Mouse (Mus musculus) heart, embryonic 10.5 days (tissue): ENCODE data around the gene Kdr. TPM values are rescaled to one million over a fixed set of nuclear protein-coding genes. Genes with fewer than 3 reads are reported as not detected.
"Not testable (repeated sequence)": the region's sequence is repeated elsewhere in the genome, so short reads cannot be mapped to it uniquely, and the experiment has no call there.

Source experiments
- DNase-seq: peaks from one replicate; pipeline ENCODE4 v3.0.0-alpha.2; 2017; ENCODE audit warnings: low spot score
- H3K27ac ChIP-seq: fragments of 300-500 bp; sonication (generic); 2 replicates; pipeline ENCODE4 v1.5.1; 2016; ENCODE audit warnings: mild to moderate bottlenecking
- H3K27me3 ChIP-seq: fragments of 300-500 bp; sonication (generic); 2 replicates; pipeline ENCODE4 v1.6.1; 2016; ENCODE audit warnings: mild to moderate bottlenecking; ENCODE audit not compliant: poor library complexity, insufficient read depth, severe bottlenecking
- H3K36me3 ChIP-seq: fragments of 300-500 bp; sonication (generic); 2 replicates; pipeline ENCODE4 v1.6.1; 2016; ENCODE audit warnings: mild to moderate bottlenecking, moderate library complexity
- H3K4me1 ChIP-seq: fragments of 300-500 bp; sonication (generic); 2 replicates; pipeline ENCODE4 v1.6.1; 2016; ENCODE audit warnings: mild to moderate bottlenecking
- H3K4me3 ChIP-seq: fragments of 300-500 bp; sonication (generic); 2 replicates; pipeline ENCODE4 v1.5.1; 2016; ENCODE audit warnings: mild to moderate bottlenecking, moderate library complexity
- H3K9me3 ChIP-seq: fragments of 300-500 bp; sonication (generic); 2 replicates; pipeline ENCODE4 v1.6.1; 2016; ENCODE audit warnings: mild to moderate bottlenecking, moderate library complexity
- WGBS: fragments of 180-500 bp; shearing (Covaris S2); methylation state at CpG from one replicate; pipeline ENCODE4 v1.1.7; 2016; 5-methylcytosine and 5-hydroxymethylcytosine counted together
- polyA plus RNA-seq: library from polyadenylated mRNA; unstranded; fragments of >200 nt; fragmentation: Nextera tagmentation; extraction: Ambion mirVana; gene quantifications from 2 replicates; pipeline ENCODE4 v1.2.1, GENCODE M21; 2016

Kdr gene
- polyA plus RNA-seq, 1 experiment from 2014 or later, result 36.7 TPM

DNA sequence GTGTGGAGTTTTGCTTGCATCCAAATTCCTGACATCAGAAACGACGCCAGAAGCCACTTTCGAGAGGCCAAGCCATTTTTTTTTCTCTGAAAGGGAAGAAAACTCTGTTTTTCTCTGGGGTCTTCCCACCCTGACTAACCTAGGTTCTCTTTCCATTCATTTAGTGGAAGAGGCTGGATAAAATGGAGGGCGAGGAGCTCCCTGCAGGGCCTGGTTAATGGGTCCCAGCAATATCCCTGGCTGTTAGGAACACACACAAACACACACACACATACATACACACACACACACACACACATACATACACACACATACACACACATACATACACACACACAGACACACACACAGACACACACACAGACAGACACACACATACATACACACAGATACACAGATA is 46.8 kb downstream of the Kdr start:
- WGBS, result 87% methylated on average over 4 of the region's 4 CpGs

DNA sequence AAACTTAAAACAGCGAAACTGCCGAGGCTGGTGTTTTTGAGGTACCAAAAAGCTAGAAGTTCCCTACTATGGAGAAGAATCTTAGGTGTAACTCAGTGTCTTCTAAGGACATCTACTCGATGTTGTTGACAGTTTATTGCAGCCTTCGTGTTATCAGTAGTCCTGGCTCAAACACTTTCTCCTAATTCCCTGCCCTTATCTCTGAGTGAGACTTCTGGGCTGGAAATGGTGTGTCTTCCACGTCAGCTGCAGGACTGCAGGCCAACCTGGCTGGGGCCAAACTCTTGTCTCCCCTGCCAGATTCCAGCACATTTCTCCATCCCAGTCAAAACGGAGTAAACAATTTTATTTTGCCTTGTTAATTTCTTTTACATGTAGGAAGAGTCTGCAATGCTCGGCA is 48.3 kb downstream of the Kdr start:
- peaks cover 30% of the 10 kb centered on the region for H3K4me1 ChIP-seq
- no peak overlapping the region for H3K27ac ChIP-seq
- H3K9me3 ChIP-seq, result no peaks in the 10 kb centered on the region
- no peak overlapping the region for H3K4me3 ChIP-seq
- 34% methylated on average over 7 of the region's 7 CpGs for WGBS
- DNase-seq, result no peak
- H3K27me3 ChIP-seq, result no peaks in the 10 kb centered on the region
- H3K36me3 ChIP-seq, result peaks cover 5% of the 10 kb centered on the region; the same call in 1 of the 2 replicates

More for the DNA sequence above, 46.8 kb downstream of the Kdr start:
- H3K36me3 ChIP-seq, H3K9me3 ChIP-seq, DNase-seq, H3K4me3 ChIP-seq, H3K27me3 ChIP-seq: not testable (repeated sequence)
- H3K27ac ChIP-seq, result peak overlapping the region; percentile 29; the same call in 1 of the 2 replicates
- H3K4me1 ChIP-seq, result peaks cover 30% of the 10 kb centered on the region

DNA sequence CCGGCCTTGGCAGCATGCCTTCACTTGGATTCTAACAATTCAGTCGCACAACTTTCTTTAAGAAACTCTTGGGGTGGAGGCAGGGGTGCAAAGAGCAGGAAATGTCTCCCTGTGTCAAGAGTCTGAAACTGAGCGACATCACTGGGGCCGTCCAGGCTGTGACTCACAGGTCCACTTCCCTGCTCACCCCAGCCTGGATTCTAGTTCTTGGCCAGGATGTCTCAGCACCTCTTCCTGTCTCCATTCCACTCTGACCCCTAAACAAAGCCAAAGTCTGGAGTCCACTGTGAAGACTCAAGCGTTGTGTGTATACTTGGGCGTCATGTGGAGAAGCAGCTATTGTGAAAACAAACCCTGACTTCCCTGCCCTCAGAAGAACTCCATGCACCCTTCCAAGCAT is 55.6 kb downstream of the Kdr start:
- Histone ChIP-seq H3K4me1 (peaks cover 29% of the 10 kb centered on the region), H3K36me3 (no peaks in the 10 kb centered on the region), H3K4me3 (no peak overlapping the region), H3K27ac (no peak overlapping the region), H3K27me3 (no peaks in the 10 kb centered on the region), H3K9me3 (no peaks in the 10 kb centered on the region)
- WGBS, result 71% methylated on average over 6 of the region's 6 CpGs
- no peak for DNase-seq

DNA sequence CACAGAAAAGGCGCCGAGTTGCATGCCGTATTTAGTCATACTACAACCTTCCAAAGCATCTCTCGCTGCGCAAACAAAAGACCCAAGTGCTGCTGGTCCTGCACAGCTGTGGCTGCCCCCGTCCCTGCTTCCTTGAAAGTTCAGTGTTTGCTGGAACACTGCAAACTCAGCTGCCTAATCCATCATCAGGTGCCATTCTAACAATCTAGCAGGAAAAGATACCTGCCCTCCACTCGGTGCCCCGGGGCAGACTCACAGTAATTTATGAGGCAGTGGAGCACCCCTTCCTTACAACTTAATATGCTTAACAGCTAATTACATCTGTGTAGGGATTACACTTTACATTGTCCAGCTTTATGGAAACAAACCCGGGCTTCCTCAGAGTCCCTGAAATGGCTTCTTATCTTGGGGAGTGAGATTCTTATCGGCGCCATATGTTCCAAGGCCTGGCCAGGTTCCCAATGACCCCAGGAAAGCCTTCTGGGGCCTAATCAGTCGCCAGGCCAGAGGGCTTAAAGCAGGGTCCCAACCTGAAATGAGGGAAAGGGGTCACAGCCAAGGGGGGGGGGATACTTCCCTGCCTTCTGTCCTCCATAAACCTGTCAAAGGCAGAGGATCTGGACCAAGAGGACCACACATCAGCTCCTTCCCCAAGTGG is 56.4 kb downstream of the Kdr start:
- no peaks in the 10 kb centered on the region for H3K36me3 ChIP-seq
- H3K4me1 ChIP-seq, result peaks cover 29% of the 10 kb centered on the region
- no peaks in the 10 kb centered on the region for H3K9me3 ChIP-seq
- H3K4me3 ChIP-seq, result no peak overlapping the region
- 42% methylated on average over 12 of the region's 12 CpGs for WGBS
- no peak for DNase-seq
- 0 out of 2 replicates have a peak overlapping the region, but pooled peaks have one; percentile 3 for H3K27ac ChIP-seq
- H3K27me3 ChIP-seq, result no peaks in the 10 kb centered on the region

DNA sequence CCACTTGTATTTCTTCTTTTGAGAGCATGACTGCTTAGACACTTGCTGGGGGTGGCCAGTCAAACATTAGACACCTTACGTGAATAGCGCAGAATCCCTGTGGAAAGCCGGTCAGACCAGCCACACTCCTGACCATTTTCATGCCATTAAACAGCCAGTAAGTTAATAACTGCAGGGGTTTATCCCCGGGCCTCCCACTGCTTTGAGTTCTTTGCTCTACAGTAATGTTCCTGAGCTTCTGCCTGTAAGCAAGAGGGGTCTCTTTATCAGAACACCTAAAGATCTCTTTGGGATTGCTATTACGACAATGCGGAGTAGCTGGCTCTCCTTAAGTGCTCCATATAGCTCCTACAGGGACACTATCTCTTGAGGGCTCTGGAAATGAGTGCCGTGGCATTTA is 58.7 kb downstream of the Kdr start:
- Histone ChIP-seq H3K9me3 (no peaks in the 10 kb centered on the region), H3K36me3 (no peaks in the 10 kb centered on the region), H3K27me3 (no peaks in the 10 kb centered on the region), H3K4me3 (no peak overlapping the region), H3K27ac (no peak overlapping the region), H3K4me1 (peaks cover 29% of the 10 kb centered on the region)
- DNase-seq, result no peak
- 56% methylated on average over 7 of the region's 7 CpGs for WGBS

DNA sequence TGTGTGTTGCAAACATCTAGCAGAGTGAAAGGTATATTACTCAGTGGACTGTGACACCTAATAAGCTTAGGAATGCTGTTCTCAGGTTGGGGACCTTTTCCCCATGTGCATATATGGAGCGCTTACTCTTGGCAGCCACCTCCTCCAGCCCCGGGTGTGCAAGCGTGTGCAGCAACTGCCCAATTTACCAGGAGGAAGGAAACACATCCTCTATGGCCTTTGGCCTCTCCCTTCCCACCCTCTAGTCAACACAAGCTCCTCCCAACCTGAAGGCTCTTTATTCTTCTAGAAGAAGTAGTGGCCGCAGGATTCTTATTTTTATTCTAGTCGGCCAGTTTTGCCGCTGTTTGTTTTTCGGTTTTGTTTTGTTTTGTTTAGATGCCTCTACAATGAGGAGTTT is 60.1 kb downstream of the Kdr start:
- Histone ChIP-seq H3K27me3 (no peaks in the 10 kb centered on the region), H3K4me3 (no peak overlapping the region), H3K27ac (no peak overlapping the region), H3K36me3 (no peaks in the 10 kb centered on the region), H3K9me3 (no peaks in the 10 kb centered on the region), H3K4me1 (peaks cover 29% of the 10 kb centered on the region)
- 79% methylated on average over 7 of the region's 7 CpGs for WGBS
- no peak for DNase-seq

DNA sequence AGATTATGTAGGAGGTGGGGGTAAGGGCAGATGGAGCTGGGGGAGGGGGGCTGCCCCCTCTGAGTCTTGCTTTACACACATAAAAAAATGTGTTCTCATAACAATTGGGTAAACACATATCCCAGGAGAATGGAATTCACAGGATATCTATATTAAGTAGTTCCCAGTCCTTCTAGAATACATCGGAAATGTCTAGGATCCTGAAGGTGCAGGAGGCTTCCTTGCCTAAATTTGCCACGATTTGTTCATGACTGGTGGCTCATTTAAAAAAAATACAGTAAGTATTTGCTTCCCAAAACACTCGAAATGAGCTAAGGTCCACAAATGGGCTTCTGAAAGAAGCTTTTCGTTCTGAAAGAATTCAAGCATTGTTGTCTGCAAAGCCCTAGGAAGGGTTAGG is 61.0 kb downstream of the Kdr start:
- H3K4me3 ChIP-seq, result no peak overlapping the region
- H3K27me3 ChIP-seq, result no peaks in the 10 kb centered on the region
- no peak overlapping the region for H3K27ac ChIP-seq
- H3K36me3 ChIP-seq, result no peaks in the 10 kb centered on the region
- WGBS, result 73% methylated on average over 4 of the region's 4 CpGs
- DNase-seq, result no peak
- H3K9me3 ChIP-seq, result no peaks in the 10 kb centered on the region
- H3K4me1 ChIP-seq, result peaks cover 22% of the 10 kb centered on the region

DNA sequence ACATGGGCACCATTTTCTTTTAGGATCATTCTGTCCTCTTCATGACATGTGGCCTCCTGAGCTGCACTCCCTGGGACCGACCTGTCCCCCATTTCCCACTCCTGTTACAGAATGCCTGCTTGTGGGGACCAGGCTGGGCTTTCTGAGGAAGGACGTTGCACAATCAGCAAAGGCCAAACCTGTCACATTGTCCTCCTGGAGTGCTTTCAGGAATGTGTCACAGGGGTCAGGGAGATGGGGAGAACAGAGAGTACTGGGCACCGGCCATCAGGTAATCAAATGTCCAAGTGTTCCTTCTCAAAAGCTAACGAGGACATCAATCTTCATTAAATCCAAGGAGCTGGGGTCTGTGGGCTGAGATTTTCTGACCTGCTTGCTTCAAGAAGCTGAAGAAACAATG is 72.2 kb downstream of the Kdr start:
- Histone ChIP-seq H3K9me3 (no peaks in the 10 kb centered on the region), H3K36me3 (no peaks in the 10 kb centered on the region), H3K27ac (no peak overlapping the region), H3K4me1 (peaks cover 13% of the 10 kb centered on the region), H3K27me3 (no peaks in the 10 kb centered on the region), H3K4me3 (no peak overlapping the region)
- 42% methylated on average over 4 of the region's 4 CpGs for WGBS
- no peak for DNase-seq

DNA sequence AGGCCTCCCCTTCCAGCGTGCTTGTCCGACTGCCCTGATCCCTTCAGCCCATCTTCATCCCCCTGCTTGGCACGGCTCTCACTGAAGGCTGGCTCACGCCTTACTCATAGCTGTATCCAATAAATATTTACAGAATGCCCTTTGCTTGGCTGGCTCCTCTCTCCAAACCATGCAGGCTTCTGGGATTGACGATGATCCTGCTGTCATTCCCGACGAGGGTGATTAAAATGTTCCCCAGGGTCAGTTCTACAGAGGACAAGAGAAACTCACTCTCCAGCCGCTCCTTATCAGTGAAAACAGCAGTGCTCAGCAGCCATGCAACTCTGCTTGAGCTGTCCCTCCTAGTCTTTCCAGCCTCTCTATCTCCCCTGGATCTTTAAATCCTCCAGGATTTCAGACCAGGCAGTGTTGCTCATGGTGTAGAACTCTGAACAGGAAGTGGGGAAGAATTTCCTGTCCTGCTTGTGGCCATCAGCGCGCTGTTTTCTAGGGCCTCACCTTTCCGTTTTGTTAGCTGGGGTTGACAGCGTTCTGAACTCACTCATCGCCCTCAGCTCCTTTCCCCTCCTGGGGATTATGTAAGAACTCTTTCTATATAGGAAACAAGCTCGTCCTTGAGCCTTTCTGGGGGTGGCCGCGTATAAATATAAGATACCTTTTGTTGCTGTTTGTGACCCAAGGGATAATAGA is 77.9 kb downstream of the Kdr start:
- no peak for DNase-seq
- H3K4me3 ChIP-seq, result peak overlapping the region; percentile 24
- no peaks in the 10 kb centered on the region for H3K27me3 ChIP-seq
- H3K36me3 ChIP-seq, result no peaks in the 10 kb centered on the region
- 17% methylated on average over 16 of the region's 16 CpGs for WGBS
- peaks cover 36% of the 10 kb centered on the region for H3K4me1 ChIP-seq
- H3K9me3 ChIP-seq, result no peaks in the 10 kb centered on the region
- H3K27ac ChIP-seq, result peak overlapping the region; percentile 81

DNA sequence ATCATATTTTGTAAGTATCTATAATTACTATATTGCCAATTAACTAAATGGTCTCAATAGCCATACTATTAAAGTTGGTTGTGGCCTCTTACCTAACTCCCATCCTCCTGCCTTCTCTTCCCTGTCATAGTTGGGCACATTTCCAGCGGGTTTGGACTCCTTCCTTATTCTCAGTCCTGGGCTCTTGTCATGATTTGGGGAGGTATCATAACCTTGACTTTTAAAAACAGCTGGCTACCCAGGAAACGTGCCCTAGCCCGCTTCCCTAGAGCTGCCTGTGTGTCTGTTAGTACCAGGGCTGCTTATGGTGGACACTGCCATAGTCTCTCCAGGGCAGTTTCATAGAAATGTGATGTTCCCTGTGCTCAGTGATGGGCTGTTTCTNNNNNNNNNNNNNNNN is 82.9 kb downstream of the Kdr start:
- Histone ChIP-seq H3K4me3 (no peak overlapping the region), H3K36me3 (no peaks in the 10 kb centered on the region), H3K4me1 (peaks cover 22% of the 10 kb centered on the region), H3K27ac (no peak overlapping the region), H3K27me3 (no peaks in the 10 kb centered on the region), H3K9me3 (no peaks in the 10 kb centered on the region)
- 80% methylated on average over 3 of the region's 3 CpGs for WGBS
- no peak for DNase-seq

DNA sequence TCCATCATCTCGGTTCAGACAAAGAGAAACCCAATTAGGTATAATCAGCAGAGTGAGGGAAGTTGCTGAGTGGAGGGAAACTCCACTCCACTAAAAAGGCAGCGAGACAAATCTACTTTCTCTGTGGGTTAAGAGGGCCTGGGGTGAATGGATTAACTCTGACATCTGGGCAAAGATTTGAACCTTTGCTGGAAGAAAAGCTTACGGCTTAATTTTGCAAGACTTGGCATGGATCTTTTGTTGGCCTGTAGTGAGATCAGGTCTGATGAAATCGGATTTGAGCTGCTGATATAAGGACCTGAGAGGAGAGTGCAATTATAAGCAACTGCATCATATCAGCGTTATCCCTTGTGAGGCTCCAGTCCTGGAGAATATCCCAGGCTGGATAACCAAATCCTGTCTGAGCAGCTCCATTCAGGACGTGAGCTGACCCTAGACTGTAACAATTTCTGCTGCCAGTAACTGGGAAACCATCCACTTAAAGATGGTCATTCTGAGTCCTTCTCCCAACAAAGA is 85.2 kb downstream of the Kdr start:
- Histone ChIP-seq H3K27ac (no peak overlapping the region), H3K27me3 (no peaks in the 10 kb centered on the region), H3K36me3 (no peaks in the 10 kb centered on the region), H3K4me1 (peaks cover 12% of the 10 kb centered on the region; the same call in 1 of the 2 replicates), H3K4me3 (no peak overlapping the region), H3K9me3 (no peaks in the 10 kb centered on the region)
- no peak for DNase-seq
- 50% methylated on average over 6 of the region's 6 CpGs for WGBS
